Mouse (Mus musculus) bone marrow macrophage, adult 2 months (primary cell): ENCODE measurements around the gene Kat7. TPM values are rescaled to one million over a fixed set of nuclear protein-coding genes. Genes with fewer than 3 reads are reported as not detected.

ENCODE experiments used
- H3K27ac ChIP-seq: 2 replicates; pipeline ENCODE4 v1.5.1; 2012; ENCODE audit warnings: low read depth, low read length; ENCODE audit not compliant: insufficient read depth
- H3K4me1 ChIP-seq: 2 replicates; pipeline ENCODE4 v1.6.1; 2012; ENCODE audit warnings: low read length; ENCODE audit not compliant: control insufficient read depth, insufficient read depth
- H3K4me3 ChIP-seq: 2 replicates; pipeline ENCODE4 v1.5.1; 2012; ENCODE audit warnings: mild to moderate bottlenecking, low read length, moderate library complexity; ENCODE audit not compliant: insufficient read depth
- CTCF ChIP-seq: IDR thresholded peaks from 2 replicates; pipeline ENCODE4 v1.5.1; 2012; ENCODE audit warnings: low read depth, mild to moderate bottlenecking, low read length, moderate library complexity
- POLR2A ChIP-seq: IDR thresholded peaks from 2 replicates; pipeline ENCODE4 v1.6.1; 2012; ENCODE audit warnings: mild to moderate bottlenecking, low read depth, low read length, borderline replicate concordance
- polyA plus RNA-seq: library from polyadenylated mRNA; stranded (reverse); fragments of >200 nt; gene quantifications from 2 replicates; pipeline ENCODE4 v1.2.4, GENCODE M21; 2012; ENCODE audit not compliant: missing spikeins, insufficient read depth, insufficient read length

Gene Kat7
- polyA plus RNA-seq, 1 experiment, result 41.2 TPM

- Histone ChIP-seq H3K27ac (peak overlapping the region; percentile 88), H3K4me3 (0 out of 2 replicates have a peak overlapping the region, but pooled peaks have one; percentile 3), H3K4me1 (peaks cover 29% of the 10 kb centered on the region)
- no peak for TF ChIP-seq CTCF
- TF ChIP-seq POLR2A, result no peak
These were observed 16.9 kb downstream of the Kat7 start for GRCm38 (mm10) chr11:95293017-95293624.

- no peak overlapping the region for H3K4me3 ChIP-seq
- H3K27ac ChIP-seq, result peak overlapping the region; percentile 58
- peaks cover 29% of the 10 kb centered on the region for H3K4me1 ChIP-seq
- no peak for TF ChIP-seq POLR2A
- TF ChIP-seq CTCF, result no peak
These were observed 18.0 kb downstream of the Kat7 start for GRCm38 (mm10) chr11:95291998-95292397.

- TF ChIP-seq POLR2A, result no peak
- no peak for TF ChIP-seq CTCF
- peaks cover 5% of the 10 kb centered on the region for H3K4me1 ChIP-seq
- H3K27ac ChIP-seq, result no peak overlapping the region
- no peak overlapping the region for H3K4me3 ChIP-seq
These were observed 27.7 kb downstream of the Kat7 start for GRCm38 (mm10) chr11:95282331-95282730.

- TF ChIP-seq CTCF (no peak), POLR2A (no peak)
- Histone ChIP-seq H3K4me3 (no peak overlapping the region), H3K27ac (no peak overlapping the region), H3K4me1 (peaks cover 18% of the 10 kb centered on the region)
These were observed 30.9 kb downstream of the Kat7 start for GRCm38 (mm10) chr11:95279061-95279659.

- Histone ChIP-seq H3K27ac (no peak overlapping the region), H3K4me1 (peaks cover 16% of the 10 kb centered on the region), H3K4me3 (no peak overlapping the region)
- TF ChIP-seq CTCF (no peak), POLR2A (no peak)
These were observed 34.0 kb downstream of the Kat7 start for GRCm38 (mm10) chr11:95276056-95276455.

- Histone ChIP-seq H3K4me1 (peaks cover 16% of the 10 kb centered on the region), H3K4me3 (no peak overlapping the region), H3K27ac (peak overlapping the region; percentile 51)
- TF ChIP-seq POLR2A (no peak), CTCF (no peak)
These were observed 35.4 kb downstream of the Kat7 start for GRCm38 (mm10) chr11:95274613-95275012.

GRCm38 (mm10) chr11:95273661-95274060, 36.4 kb downstream of the Kat7 start:
- TF ChIP-seq POLR2A (no peak), CTCF (no peak)
- Histone ChIP-seq H3K27ac (no peak overlapping the region), H3K4me1 (peaks cover 16% of the 10 kb centered on the region), H3K4me3 (no peak overlapping the region)

GRCm38 (mm10) chr11:95266540-95267245, 43.4 kb downstream of the Kat7 start:
- Histone ChIP-seq H3K4me1 (peaks cover 15% of the 10 kb centered on the region), H3K4me3 (no peak overlapping the region), H3K27ac (no peak overlapping the region)
- TF ChIP-seq POLR2A, result no peak
- TF ChIP-seq CTCF, result no peak

GRCm38 (mm10) chr11:95264455-95265013, 45.5 kb downstream of the Kat7 start:
- H3K4me3 ChIP-seq, result no peak overlapping the region
- H3K27ac ChIP-seq, result no peak overlapping the region
- H3K4me1 ChIP-seq, result peaks cover 35% of the 10 kb centered on the region
- no peak for TF ChIP-seq POLR2A
- no peak for TF ChIP-seq CTCF
